Mouse (Mus musculus) C2C12 (cell line): ENCODE data around the gene Marcks.

Experiments
- CEBPB ChIP-seq: IDR thresholded peaks from one replicate; pipeline ENCODE4 v1.6.1; 2011; ENCODE audit warnings: low read depth, mild to moderate bottlenecking, control low read depth, moderate library complexity
- CTCF ChIP-seq: IDR thresholded peaks from one replicate; pipeline ENCODE4 v1.5.1; 2011; ENCODE audit not compliant: control insufficient read depth, insufficient read depth, insufficient read length
- FOSL1 ChIP-seq: IDR thresholded peaks from one replicate; pipeline ENCODE4 v1.8.0; 2011; ENCODE audit warnings: mild to moderate bottlenecking, low read length; ENCODE audit not compliant: poor library complexity, insufficient read depth, severe bottlenecking
- MAX ChIP-seq: IDR thresholded peaks from one replicate; pipeline ENCODE4 v1.6.1; 2011; ENCODE audit warnings: mild to moderate bottlenecking, control low read depth
- MYOD1 ChIP-seq: IDR thresholded peaks from one replicate; pipeline ENCODE4 v1.6.1; 2011; ENCODE audit warnings: low read depth; ENCODE audit not compliant: control insufficient read depth, insufficient read length
- MYOG ChIP-seq: IDR thresholded peaks from one replicate; pipeline ENCODE4 v1.6.1; 2011; ENCODE audit not compliant: control insufficient read depth, insufficient read length; ENCODE audit errors: extremely low read depth
- USF1 ChIP-seq: IDR thresholded peaks from one replicate; pipeline ENCODE4 v1.6.1; 2011; ENCODE audit warnings: low read depth, mild to moderate bottlenecking, control low read depth, moderate library complexity

DNA sequence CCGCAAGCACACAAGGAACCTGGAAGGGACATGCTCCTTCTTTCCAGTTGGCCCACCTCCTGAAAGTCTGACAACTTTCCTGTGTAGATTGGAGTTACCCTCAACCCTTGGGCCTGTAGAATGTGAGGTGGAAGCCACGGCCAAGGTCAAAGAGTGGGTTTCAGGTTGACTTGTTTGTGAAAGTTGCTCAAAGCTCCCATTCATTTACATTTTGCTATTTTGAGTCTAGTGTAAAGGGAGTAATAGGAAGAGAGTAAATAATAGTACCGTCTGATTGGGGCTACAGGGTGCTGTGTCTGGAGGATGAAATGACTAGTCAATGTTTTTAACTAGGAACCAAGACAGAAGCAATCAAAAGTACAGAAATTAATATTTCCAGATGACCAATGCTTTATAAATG is 38.4 kb upstream of the Marcks start:
- TF ChIP-seq CTCF = no peak
- no peak for TF ChIP-seq CEBPB
- TF ChIP-seq MAX = no peak
- TF ChIP-seq USF1 = no peak
- no peak for TF ChIP-seq MYOD1
- no peak for TF ChIP-seq MYOG
- no peak for TF ChIP-seq FOSL1
